Mouse (Mus musculus) bone marrow macrophage, adult 2 months (primary cell): ENCODE measurements around the gene Nuak1.

Experiments
- CTCF ChIP-seq: IDR thresholded peaks from 2 replicates; pipeline ENCODE4 v1.5.1; 2012; ENCODE audit warnings: low read depth, mild to moderate bottlenecking, low read length, moderate library complexity
- POLR2A ChIP-seq: IDR thresholded peaks from 2 replicates; pipeline ENCODE4 v1.6.1; 2012; ENCODE audit warnings: mild to moderate bottlenecking, low read depth, low read length, borderline replicate concordance

DNA sequence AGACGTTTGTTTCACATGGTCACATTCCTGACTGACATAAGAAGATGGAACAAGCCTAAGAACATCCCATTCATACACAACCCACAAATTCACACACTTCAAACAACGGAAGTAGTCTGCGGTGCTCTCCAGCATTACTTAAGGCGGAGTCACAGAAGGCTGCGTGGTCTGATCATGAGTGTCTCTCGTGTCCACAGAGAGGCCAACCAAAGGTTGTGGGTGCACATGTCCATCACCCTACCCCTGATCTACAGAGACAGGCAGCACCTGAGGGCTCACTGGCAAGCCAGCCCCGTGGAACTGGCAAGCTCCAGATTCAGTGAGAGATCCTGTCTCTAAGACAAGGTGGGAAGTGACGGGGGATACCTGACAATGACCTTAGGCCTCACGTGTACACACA is 47.0 kb downstream of the Nuak1 start:
- TF ChIP-seq CTCF (no peak), POLR2A (no peak)
